Mouse (Mus musculus): ENCODE results near the gene Fam24a. TPM values are rescaled to one million over a fixed set of nuclear protein-coding genes. Genes with fewer than 3 reads are reported as not detected.
A peak's percentile ranks its signal among the peaks of the same experiment; 100 is the strongest.

Gene Fam24a
- not detected in 2 replicates for polyA plus RNA-seq (2015; fragmentation: Nextera tagmentation; extraction: Ambion mirVana)

GRCm38 (mm10) chr7:131333564-131333963 lies at the start of gene Fam24a:
Gene Fam24a, plus strand, starts transcription at chr7:131333864.
- H3K4me3 ChIP-seq (ENCODE audit: low read depth, low read length): no peak within 1 kb of the TSS
- 41% methylated on average over 1 of the region's 1 CpGs for WGBS (ENCODE audit: insufficient replicate concordance)
- H3K4me2 ChIP-seq (ENCODE audit: low read depth, low read length): no peak within 1 kb of the TSS
- no peak within 1 kb of the TSS for H3K9ac ChIP-seq (replicated peaks)
- TF ChIP-seq CTCF (IDR thresholded peaks at IDR 0.05; ENCODE audit: low read depth) (no peak), EP300 (IDR thresholded peaks at IDR 0.05; ENCODE audit: low read depth) (no peak)
- DNase-seq (no peak), ATAC-seq (no peak)
- no peaks in the 10 kb centered on the region for H3K4me1 ChIP-seq (ENCODE audit: insufficient read depth)
- no peaks in the 10 kb centered on the region for H3K27me3 ChIP-seq (ENCODE audit: insufficient read depth, low read length)
- no peak within 1 kb of the TSS for H3K27ac ChIP-seq (ENCODE audit: low read depth)
- 0 out of 2 replicates have a peak, but pooled peaks cover 2% of the 10 kb centered on the region for H3K36me3 ChIP-seq (replicated peaks; ENCODE audit: insufficient read depth, low read length)
- no peaks in the 10 kb centered on the region for H3K9me3 ChIP-seq (ENCODE audit: low read length)

GRCm38 (mm10) chr7:131297151-131297550 lies 36.5 kb upstream of the Fam24a start:
- H3K9ac ChIP-seq (replicated peaks): no peak overlapping the region
- no peaks in the 10 kb centered on the region for H3K4me1 ChIP-seq (ENCODE audit: insufficient read depth)
- no peaks in the 10 kb centered on the region for H3K36me3 ChIP-seq (replicated peaks; ENCODE audit: insufficient read depth, low read length)
- H3K4me3 ChIP-seq (ENCODE audit: low read depth, low read length): no peak overlapping the region
- no peak for ATAC-seq
- DNase-seq: no peak
- no peaks in the 10 kb centered on the region for H3K9me3 ChIP-seq (ENCODE audit: low read length)
- peak; percentile 7; the same call in 1 of the 2 replicates for TF ChIP-seq CTCF (IDR thresholded peaks at IDR 0.05; ENCODE audit: low read depth)
- no peak for TF ChIP-seq EP300 (IDR thresholded peaks at IDR 0.05; ENCODE audit: low read depth)
- 72% methylated on average over 8 of the region's 8 CpGs for WGBS (ENCODE audit: insufficient replicate concordance)
- H3K27ac ChIP-seq (ENCODE audit: low read depth): no peak overlapping the region
- H3K27me3 ChIP-seq (ENCODE audit: insufficient read depth, low read length): no peaks in the 10 kb centered on the region
- no peak overlapping the region for H3K4me2 ChIP-seq (ENCODE audit: low read depth, low read length)

- WGBS (ENCODE audit: insufficient replicate concordance): 71% methylated on average over 8 of the region's 8 CpGs
- TF ChIP-seq EP300 (IDR thresholded peaks at IDR 0.05; ENCODE audit: low read depth) (no peak), CTCF (IDR thresholded peaks at IDR 0.05; ENCODE audit: low read depth) (no peak)
- Histone ChIP-seq H3K4me3 (ENCODE audit: low read depth, low read length) (no peak overlapping the region), H3K9ac (replicated peaks) (no peak overlapping the region), H3K27ac (ENCODE audit: low read depth) (no peak overlapping the region), H3K4me2 (ENCODE audit: low read depth, low read length) (no peak overlapping the region), H3K36me3 (replicated peaks; ENCODE audit: insufficient read depth, low read length) (no peaks in the 10 kb centered on the region), H3K27me3 (ENCODE audit: insufficient read depth, low read length) (no peaks in the 10 kb centered on the region), H3K4me1 (ENCODE audit: insufficient read depth) (no peaks in the 10 kb centered on the region), H3K9me3 (ENCODE audit: low read length) (no peaks in the 10 kb centered on the region)
- no peak for DNase-seq
- no peak for ATAC-seq
These were observed 30.3 kb upstream of the Fam24a start for GRCm38 (mm10) chr7:131303340-131303739.

GRCm38 (mm10) chr7:131306733-131307132 lies 26.9 kb upstream of the Fam24a start:
- TF ChIP-seq EP300 (IDR thresholded peaks at IDR 0.05; ENCODE audit: low read depth): no peak
- TF ChIP-seq CTCF (IDR thresholded peaks at IDR 0.05; ENCODE audit: low read depth): no peak
- Histone ChIP-seq H3K4me1 (ENCODE audit: insufficient read depth) (no peaks in the 10 kb centered on the region), H3K4me2 (ENCODE audit: low read depth, low read length) (no peak overlapping the region), H3K9me3 (ENCODE audit: low read length) (no peaks in the 10 kb centered on the region), H3K27me3 (ENCODE audit: insufficient read depth, low read length) (no peaks in the 10 kb centered on the region), H3K27ac (ENCODE audit: low read depth) (no peak overlapping the region), H3K36me3 (replicated peaks; ENCODE audit: insufficient read depth, low read length) (no peaks in the 10 kb centered on the region), H3K9ac (replicated peaks) (no peak overlapping the region), H3K4me3 (ENCODE audit: low read depth, low read length) (no peak overlapping the region)
- WGBS (ENCODE audit: insufficient replicate concordance): 70% methylated on average over 5 of the region's 5 CpGs
- no peak for DNase-seq
- no peak for ATAC-seq

- Histone ChIP-seq H3K9ac (replicated peaks) (no peak overlapping the region), H3K4me2 (ENCODE audit: low read depth, low read length) (no peak overlapping the region), H3K27ac (ENCODE audit: low read depth) (no peak overlapping the region), H3K27me3 (ENCODE audit: insufficient read depth, low read length) (no peaks in the 10 kb centered on the region), H3K36me3 (replicated peaks; ENCODE audit: insufficient read depth, low read length) (no peaks in the 10 kb centered on the region), H3K4me3 (ENCODE audit: low read depth, low read length) (no peak overlapping the region), H3K4me1 (ENCODE audit: insufficient read depth) (no peaks in the 10 kb centered on the region), H3K9me3 (ENCODE audit: low read length) (no peaks in the 10 kb centered on the region)
- TF ChIP-seq CTCF (IDR thresholded peaks at IDR 0.05; ENCODE audit: low read depth): no peak
- TF ChIP-seq EP300 (IDR thresholded peaks at IDR 0.05; ENCODE audit: low read depth): no peak
- DNase-seq (no peak), ATAC-seq (no peak)
- 74% methylated on average over 7 of the region's 7 CpGs for WGBS (ENCODE audit: insufficient replicate concordance)
These were observed 19.2 kb upstream of the Fam24a start for GRCm38 (mm10) chr7:131314493-131314892.

GRCm38 (mm10) chr7:131317587-131317986 lies 16.1 kb upstream of the Fam24a start:
- Histone ChIP-seq H3K36me3 (replicated peaks; ENCODE audit: insufficient read depth, low read length) (no peaks in the 10 kb centered on the region), H3K4me1 (ENCODE audit: insufficient read depth) (no peaks in the 10 kb centered on the region), H3K9me3 (ENCODE audit: low read length) (no peaks in the 10 kb centered on the region), H3K27ac (ENCODE audit: low read depth) (no peak overlapping the region), H3K4me2 (ENCODE audit: low read depth, low read length) (no peak overlapping the region), H3K4me3 (ENCODE audit: low read depth, low read length) (no peak overlapping the region), H3K27me3 (ENCODE audit: insufficient read depth, low read length) (no peaks in the 10 kb centered on the region), H3K9ac (replicated peaks) (no peak overlapping the region)
- WGBS (ENCODE audit: insufficient replicate concordance): 60% methylated on average over 12 of the region's 12 CpGs
- ATAC-seq (no peak), DNase-seq (no peak)
- TF ChIP-seq CTCF (IDR thresholded peaks at IDR 0.05; ENCODE audit: low read depth): no peak
- no peak for TF ChIP-seq EP300 (IDR thresholded peaks at IDR 0.05; ENCODE audit: low read depth)

GRCm38 (mm10) chr7:131318340-131318739 lies 15.3 kb upstream of the Fam24a start:
- WGBS (ENCODE audit: insufficient replicate concordance): 78% methylated on average over 5 of the region's 7 CpGs
- no peak for TF ChIP-seq EP300 (IDR thresholded peaks at IDR 0.05; ENCODE audit: low read depth)
- TF ChIP-seq CTCF (IDR thresholded peaks at IDR 0.05; ENCODE audit: low read depth): no peak
- Histone ChIP-seq H3K27ac (ENCODE audit: low read depth) (no peak overlapping the region), H3K27me3 (ENCODE audit: insufficient read depth, low read length) (no peaks in the 10 kb centered on the region), H3K4me1 (ENCODE audit: insufficient read depth) (no peaks in the 10 kb centered on the region), H3K9ac (replicated peaks) (no peak overlapping the region), H3K9me3 (ENCODE audit: low read length) (no peaks in the 10 kb centered on the region), H3K4me3 (ENCODE audit: low read depth, low read length) (no peak overlapping the region), H3K36me3 (replicated peaks; ENCODE audit: insufficient read depth, low read length) (no peaks in the 10 kb centered on the region), H3K4me2 (ENCODE audit: low read depth, low read length) (no peak overlapping the region)
- ATAC-seq (no peak), DNase-seq (no peak)
